Mouse (Mus musculus): ENCODE measurements around the gene A530064D06Rik.
"Not testable (repeated sequence)": the region's sequence is repeated elsewhere in the genome, so short reads cannot be mapped to it uniquely, and the experiment has no call there.

The A530064D06Rik gene

GRCm38 (mm10) chr17:48167103-48167502, at the start of gene A530064D06Rik:
TSS of gene A530064D06Rik (minus strand) at chr17:48167275.
- not testable (repeated sequence) for DNase-seq (ENCODE audit: low spot score in 2 of 2)

GRCm38 (mm10) chr17:48215429-48215828, 48.4 kb upstream of the A530064D06Rik start:
- DNase-seq (ENCODE audit: low spot score in 2 of 2) = no peak

GRCm38 (mm10) chr17:48213511-48213910, 46.4 kb upstream of the A530064D06Rik start:
- no peak for DNase-seq (ENCODE audit: low spot score in 2 of 2)

- no peak for DNase-seq (ENCODE audit: low spot score in 2 of 2)
These were observed 45.5 kb upstream of the A530064D06Rik start for GRCm38 (mm10) chr17:48212596-48212995.

GRCm38 (mm10) chr17:48203086-48203485, 36.0 kb upstream of the A530064D06Rik start:
- DNase-seq (ENCODE audit: low spot score in 2 of 2) = peak in 1 of 2 experiments; percentile 1

GRCm38 (mm10) chr17:48192366-48192765, 25.3 kb upstream of the A530064D06Rik start:
- DNase-seq (ENCODE audit: low spot score in 2 of 2) = no peak

GRCm38 (mm10) chr17:48185252-48185651, 18.2 kb upstream of the A530064D06Rik start:
- no peak for DNase-seq (ENCODE audit: low spot score in 2 of 2)

GRCm38 (mm10) chr17:48157382-48158076, 9.5 kb downstream of the A530064D06Rik start:
- DNase-seq (ENCODE audit: low spot score in 2 of 2) = no peak

- DNase-seq (ENCODE audit: low spot score in 2 of 2) = no peak
These were observed 21.0 kb downstream of the A530064D06Rik start, which contains the start of gene 9830107B12Rik for GRCm38 (mm10) chr17:48146120-48146519. TSS of gene 9830107B12Rik (minus strand) at chr17:48146268.

- DNase-seq (ENCODE audit: low spot score in 2 of 2) = no peak
These were observed 34.3 kb downstream of the A530064D06Rik start for GRCm38 (mm10) chr17:48132810-48133209.

GRCm38 (mm10) chr17:48120456-48120855, 46.6 kb downstream of the A530064D06Rik start:
- DNase-seq (ENCODE audit: low spot score in 2 of 2) = no peak

GRCm38 (mm10) chr17:48119656-48120055, 47.4 kb downstream of the A530064D06Rik start:
- peak; percentile 41 to 82 for DNase-seq (ENCODE audit: low spot score in 2 of 2)

- no peak for DNase-seq (ENCODE audit: low spot score in 2 of 2)
These were observed 48.5 kb downstream of the A530064D06Rik start for GRCm38 (mm10) chr17:48118570-48118969.

- peak in 1 of 2 experiments; percentile 49 for DNase-seq (ENCODE audit: low spot score in 2 of 2)
These were observed 56.4 kb downstream of the A530064D06Rik start for GRCm38 (mm10) chr17:48110547-48111287.

GRCm38 (mm10) chr17:48108520-48108919, 58.6 kb downstream of the A530064D06Rik start:
- no peak for DNase-seq (ENCODE audit: low spot score in 2 of 2)

- DNase-seq (ENCODE audit: low spot score in 2 of 2) = no peak
These were observed 59.2 kb downstream of the A530064D06Rik start for GRCm38 (mm10) chr17:48107862-48108261.

GRCm38 (mm10) chr17:48107333-48107732, 59.7 kb downstream of the A530064D06Rik start:
- no peak for DNase-seq (ENCODE audit: low spot score in 2 of 2)

GRCm38 (mm10) chr17:48100441-48101417, 66.3 kb downstream of the A530064D06Rik start:
- DNase-seq (ENCODE audit: low spot score in 2 of 2) = peak; percentile 75 to 90

GRCm38 (mm10) chr17:48099312-48099711, 67.8 kb downstream of the A530064D06Rik start:
- no peak for DNase-seq (ENCODE audit: low spot score in 2 of 2)

All from thymus, postnatal 10 days (tissue).